Mouse (Mus musculus): ENCODE measurements around the gene Kcnh1. TPM values are rescaled to one million over a fixed set of nuclear protein-coding genes. Genes with fewer than 3 reads are reported as not detected.

Kcnh1 gene
- polyA plus RNA-seq, 2 experiments from 2014 or later: 0.19 TPM; not detected in 1

GRCm38 (mm10) chr1:192533016-192533415 is 342.4 kb downstream of the Kcnh1 start:
- ATAC-seq: no peak

GRCm38 (mm10) chr1:192536440-192536839 is 345.9 kb downstream of the Kcnh1 start:
- ATAC-seq: no peak

- peak; percentile 43 for ATAC-seq
Measured at GRCm38 (mm10) chr1:192537169-192537568, 346.6 kb downstream of the Kcnh1 start.

GRCm38 (mm10) chr1:192542093-192542492 is 351.5 kb downstream of the Kcnh1 start:
- ATAC-seq: no peak

- no peak for ATAC-seq
Measured at GRCm38 (mm10) chr1:192543686-192544085, 353.1 kb downstream of the Kcnh1 start.

DNA sequence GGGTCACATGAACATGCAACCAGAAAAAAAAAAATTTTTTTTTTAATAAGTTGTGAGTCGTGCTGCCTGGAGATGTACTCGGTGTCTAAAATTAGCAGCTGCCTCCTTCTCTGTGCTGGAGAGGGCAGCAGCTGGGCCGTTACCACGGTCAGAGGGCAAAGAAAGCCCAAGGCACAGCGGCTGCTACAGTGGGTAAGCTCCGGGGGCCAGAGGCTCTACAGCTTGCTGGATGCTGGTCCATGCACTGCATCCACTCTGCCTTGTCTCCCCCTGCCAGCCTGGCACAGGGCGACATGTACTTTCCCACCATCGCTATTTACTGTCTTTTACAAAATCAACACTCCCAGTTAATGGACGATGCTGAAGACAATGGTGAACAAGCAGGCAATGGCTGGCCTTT is 353.5 kb downstream of the Kcnh1 start:
- no peak for ATAC-seq

- ATAC-seq: no peak
Measured at GRCm38 (mm10) chr1:192544901-192545300, 354.3 kb downstream of the Kcnh1 start.

GRCm38 (mm10) chr1:192546843-192547242 is 356.3 kb downstream of the Kcnh1 start:
- no peak for ATAC-seq

DNA sequence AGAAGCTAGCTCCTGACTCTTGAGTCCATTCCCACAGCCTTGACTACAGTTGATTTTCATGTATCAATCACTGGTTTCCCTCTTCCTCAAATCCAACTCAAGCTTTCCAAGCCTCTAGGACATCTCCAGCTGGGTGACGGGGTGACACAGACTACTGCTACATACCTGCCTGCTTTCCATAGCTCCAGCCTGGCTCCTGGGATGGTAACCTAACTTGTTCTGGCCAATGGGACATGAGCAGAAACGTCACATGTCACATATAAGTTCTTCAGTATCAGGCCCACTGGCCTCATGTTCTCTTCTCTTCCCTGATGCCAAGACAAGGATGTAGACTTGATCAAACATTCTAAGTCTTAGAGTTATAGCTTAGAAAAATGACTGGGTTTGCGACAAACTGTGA is 360.0 kb downstream of the Kcnh1 start:
- ATAC-seq: no peak

DNA sequence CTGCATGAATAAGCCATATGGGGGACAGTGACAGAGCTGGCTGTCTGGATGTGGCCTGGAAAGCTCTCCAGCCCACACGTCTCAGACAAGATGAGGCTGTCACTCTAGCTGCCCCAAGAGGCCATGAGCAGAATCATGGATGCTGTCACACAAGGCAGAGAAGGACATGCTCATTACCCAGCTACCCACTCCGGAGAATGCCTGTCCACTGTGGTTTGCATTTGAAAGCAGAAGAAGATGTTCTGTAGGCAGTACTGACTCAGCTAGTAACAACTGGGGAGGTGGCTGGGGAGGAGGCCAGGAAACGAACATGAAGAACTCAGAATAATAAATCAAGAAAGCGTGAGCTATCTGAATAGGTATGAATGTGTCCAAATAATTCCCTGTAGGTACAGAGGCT is 364.9 kb downstream of the Kcnh1 start:
- no peak for ATAC-seq

DNA sequence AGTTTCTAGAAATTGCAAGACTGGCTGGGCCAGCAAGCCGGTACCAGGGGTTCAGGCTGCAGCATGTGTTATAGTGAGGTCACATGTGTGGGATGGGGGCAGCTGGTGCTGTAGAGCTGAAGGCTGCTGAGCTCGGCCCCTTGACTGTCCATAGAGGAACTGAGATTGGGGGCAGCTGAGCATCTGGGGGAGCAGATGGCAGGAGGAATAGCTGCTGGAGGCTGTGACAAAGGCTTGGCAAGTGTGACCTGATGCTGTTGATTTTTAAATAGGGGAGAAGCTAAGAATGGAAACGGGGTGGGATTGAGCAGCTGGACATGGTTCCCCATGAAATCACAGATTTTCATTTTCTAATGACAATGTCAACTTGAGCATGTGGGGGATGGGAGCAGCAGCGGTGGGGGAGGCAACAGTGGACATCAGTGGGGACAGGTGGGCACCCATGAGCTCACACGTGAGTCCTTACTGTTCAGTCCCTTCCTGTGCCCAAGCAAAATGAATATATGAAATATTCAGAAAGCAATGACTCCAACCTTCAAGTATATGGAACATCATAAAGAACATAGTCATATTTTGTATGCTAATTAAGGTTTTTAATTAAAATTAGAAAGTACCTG is 367.5 kb downstream of the Kcnh1 start:
- no peak for ATAC-seq

GRCm38 (mm10) chr1:192559341-192559740 is 368.8 kb downstream of the Kcnh1 start:
- no peak for ATAC-seq

Other genes with a start within 250 kb of the Kcnh1 start
- gene Rd3, start 213.4 kb upstream of the Kcnh1 start, polyA plus RNA-seq (2017; shearing (Covaris generic)): under 1 TPM; 0.37 to 0.63 TPM
- gene Traf5, start 98.2 kb upstream of the Kcnh1 start, polyA plus RNA-seq (2017; shearing (Covaris generic)): 10 to 100 TPM; 54.1 to 58.9 TPM
- 10 to 100 TPM; 16.0 to 17.8 TPM for gene Rcor3, start 52.7 kb upstream of the Kcnh1 start, polyA plus RNA-seq (2017; shearing (Covaris generic))

All from activated CD4-positive, CD25-positive, alpha-beta regulatory T cell, adult 4 months (primary cell).